Mouse (Mus musculus): Measurements from ENCODE around the gene Aanat. TPM values are rescaled to one million over a fixed set of nuclear protein-coding genes. Genes with fewer than 3 reads are reported as not detected.
A peak's percentile ranks its signal among the peaks of the same experiment; 100 is the strongest.

Gene Aanat
- polyA plus RNA-seq, 1 experiment from 2014 or later = 0.15 TPM

DNA sequence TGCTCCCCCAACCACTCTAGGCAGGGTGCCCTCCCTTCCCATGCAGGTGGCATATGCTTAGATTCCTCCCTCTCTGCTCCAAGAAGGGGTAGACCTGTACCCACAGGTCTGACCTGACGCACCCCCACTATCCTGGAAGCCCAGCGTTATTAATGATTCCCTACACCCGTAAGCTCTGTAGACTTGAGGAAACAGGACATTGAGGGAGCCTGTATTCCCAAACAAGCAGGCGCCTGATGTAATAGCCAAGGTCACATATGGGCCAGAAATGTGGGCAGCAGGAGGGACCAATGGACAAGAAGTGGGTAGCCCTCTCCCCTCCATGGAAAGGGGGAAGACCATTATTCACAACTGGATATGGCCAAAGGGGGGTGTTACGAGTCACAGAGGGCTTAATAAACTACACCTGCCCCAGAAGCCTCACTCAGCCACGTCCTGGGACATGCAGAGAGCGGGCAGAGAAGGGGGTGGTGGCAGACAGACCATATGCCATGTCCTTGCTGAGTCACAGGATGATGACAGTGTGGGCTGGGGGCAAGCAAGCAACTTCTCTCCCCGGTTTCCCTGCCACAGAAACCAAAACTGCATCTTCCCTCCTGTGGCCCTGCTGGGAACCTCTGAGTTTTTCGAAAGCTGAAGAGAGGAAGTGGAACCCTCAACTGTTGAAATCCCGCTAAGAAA is 30.3 kb downstream of the Aanat start:
- Histone ChIP-seq H3K27ac (no peak overlapping the region), H3K4me3 (no peak overlapping the region), H3K9ac (no peak overlapping the region), H3K9me3 (replicated peaks) (no peaks in the 10 kb centered on the region), H3K36me3 (no peaks in the 10 kb centered on the region), H3K4me2 (replicated peaks) (no peak overlapping the region), H3K4me1 (peaks cover 32% of the 10 kb centered on the region), H3K27me3 (peaks cover 13% of the 10 kb centered on the region; the same call in 1 of the 2 replicates)
- 79% methylated on average over 10 of the region's 10 CpGs for WGBS
- ATAC-seq (ENCODE audit: low FRiP score) = no peak

DNA sequence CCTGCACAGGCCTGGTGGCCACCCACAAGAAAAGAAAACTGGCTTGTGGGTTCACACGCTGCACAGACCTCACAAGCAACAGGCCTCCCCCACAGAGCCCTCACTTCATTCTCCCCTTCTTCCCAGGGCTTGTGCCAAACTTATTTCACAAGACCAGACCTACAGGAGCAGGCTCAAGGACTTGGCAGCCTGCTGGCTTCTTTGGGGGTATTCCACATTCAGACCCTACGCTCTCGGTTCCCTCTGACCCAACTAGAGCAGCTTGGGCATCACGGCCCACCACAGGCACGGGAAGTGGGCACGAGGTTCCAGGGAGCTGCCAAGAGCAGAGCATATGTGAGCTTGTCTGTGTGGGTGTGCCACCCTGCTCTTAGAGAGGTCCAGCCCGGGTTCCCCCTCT is 31.4 kb downstream of the Aanat start:
- Histone ChIP-seq H3K4me2 (replicated peaks) (no peak overlapping the region), H3K9me3 (replicated peaks) (no peaks in the 10 kb centered on the region), H3K9ac (no peak overlapping the region), H3K4me3 (no peak overlapping the region), H3K4me1 (peaks cover 35% of the 10 kb centered on the region), H3K27me3 (peaks cover 22% of the 10 kb centered on the region), H3K27ac (no peak overlapping the region), H3K36me3 (no peaks in the 10 kb centered on the region)
- no peak for ATAC-seq (ENCODE audit: low FRiP score)
- WGBS = 87% methylated on average over 7 of the region's 7 CpGs

DNA sequence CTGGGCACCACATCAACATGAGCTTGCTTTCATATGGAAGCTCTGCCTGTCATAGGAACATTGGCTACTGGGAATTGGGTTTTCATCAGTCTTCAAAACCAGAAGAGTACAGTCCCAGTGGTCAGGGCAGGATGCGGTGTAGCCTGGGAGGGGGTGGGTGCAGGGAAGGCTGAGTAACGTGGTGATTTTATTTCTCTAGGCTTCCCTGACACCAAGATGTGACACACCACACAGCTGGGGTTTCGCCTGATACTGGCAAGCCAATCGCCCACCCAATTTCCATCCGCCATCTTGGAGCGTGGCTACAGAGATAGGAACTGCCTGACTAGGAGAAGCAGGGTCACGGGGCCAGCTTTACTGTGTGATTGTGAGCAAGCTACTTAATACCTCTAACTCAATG is 32.4 kb downstream of the Aanat start:
- Histone ChIP-seq H3K4me3 (no peak overlapping the region), H3K9ac (no peak overlapping the region), H3K9me3 (replicated peaks) (no peaks in the 10 kb centered on the region), H3K4me2 (replicated peaks) (no peak overlapping the region), H3K4me1 (peaks cover 40% of the 10 kb centered on the region), H3K27me3 (peaks cover 32% of the 10 kb centered on the region), H3K27ac (no peak overlapping the region), H3K36me3 (no peaks in the 10 kb centered on the region)
- no peak for ATAC-seq (ENCODE audit: low FRiP score)
- WGBS = 90% methylated on average over 7 of the region's 7 CpGs

DNA sequence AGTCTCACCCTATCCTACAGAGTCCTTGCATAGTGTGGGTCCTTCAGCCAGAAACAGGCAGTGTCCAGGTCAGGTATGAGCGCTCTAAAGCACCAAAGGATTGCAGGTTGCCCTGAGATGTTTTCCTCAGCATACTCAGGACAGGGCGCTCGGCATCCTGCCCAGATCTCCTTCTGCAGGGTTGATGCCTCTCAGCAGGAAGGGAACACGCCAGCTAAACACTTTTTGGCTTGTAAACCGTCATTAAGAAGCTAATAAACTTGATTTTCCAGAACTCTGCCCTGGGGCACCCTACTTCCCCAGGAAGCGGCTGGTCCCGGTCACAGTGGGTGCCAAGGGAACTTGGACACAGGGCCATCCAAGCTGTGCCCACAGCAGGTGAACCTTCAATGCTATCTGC is 32.9 kb downstream of the Aanat start:
- ATAC-seq (ENCODE audit: low FRiP score) = no peak
- Histone ChIP-seq H3K4me2 (replicated peaks) (no peak overlapping the region), H3K27me3 (peaks cover 37% of the 10 kb centered on the region), H3K4me3 (no peak overlapping the region), H3K36me3 (no peaks in the 10 kb centered on the region), H3K27ac (no peak overlapping the region), H3K9me3 (replicated peaks) (no peaks in the 10 kb centered on the region), H3K4me1 (peaks cover 44% of the 10 kb centered on the region), H3K9ac (no peak overlapping the region)
- WGBS = 92% methylated on average over 7 of the region's 7 CpGs

DNA sequence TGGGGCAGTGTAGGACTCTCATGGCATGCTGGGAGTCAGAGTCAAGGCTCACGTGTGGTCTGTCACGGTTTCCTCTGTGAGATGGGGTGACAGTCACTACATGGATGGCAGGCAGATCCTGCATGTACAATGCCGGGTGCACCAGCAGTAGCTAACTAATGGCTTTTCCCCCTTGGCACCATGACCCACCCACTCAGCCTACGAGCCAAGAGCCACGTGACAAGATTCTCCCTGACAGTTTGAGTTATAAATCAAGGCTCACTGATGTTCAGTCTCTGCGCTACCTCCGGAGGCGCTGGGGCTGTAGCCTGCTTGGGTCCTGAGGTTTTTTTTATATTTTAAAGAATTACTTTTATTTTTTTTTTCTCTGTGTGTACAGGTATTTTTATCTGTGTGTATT is 33.3 kb downstream of the Aanat start:
- Histone ChIP-seq H3K9me3 (replicated peaks) (no peaks in the 10 kb centered on the region), H3K4me2 (replicated peaks) (no peak overlapping the region), H3K4me3 (no peak overlapping the region), H3K9ac (no peak overlapping the region), H3K36me3 (no peaks in the 10 kb centered on the region), H3K4me1 (peaks cover 49% of the 10 kb centered on the region), H3K27me3 (peaks cover 41% of the 10 kb centered on the region), H3K27ac (no peak overlapping the region)
- ATAC-seq (ENCODE audit: low FRiP score) = no peak
- 74% methylated on average over 8 of the region's 8 CpGs for WGBS

DNA sequence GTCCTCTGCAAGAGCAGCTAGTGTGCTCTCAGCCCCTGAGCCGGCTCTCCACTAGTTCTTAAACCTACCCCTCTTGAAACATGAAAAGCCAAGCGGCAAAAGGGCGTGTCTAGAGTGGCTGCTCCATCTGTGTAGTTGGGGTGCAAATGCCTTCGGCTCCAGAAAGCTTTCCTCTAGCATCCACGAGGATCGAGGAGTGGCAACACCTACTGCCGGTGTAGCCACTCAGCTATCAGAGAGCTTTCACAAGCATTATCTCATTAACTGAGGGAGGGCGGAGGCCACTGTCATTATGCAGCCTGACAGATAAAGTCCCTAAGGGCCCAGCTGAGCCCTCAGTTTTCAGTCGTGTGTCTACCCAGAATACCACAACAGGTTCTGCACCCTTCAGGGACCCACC is 33.8 kb downstream of the Aanat start:
- H3K4me1 ChIP-seq = peaks cover 49% of the 10 kb centered on the region
- H3K9me3 ChIP-seq (replicated peaks) = no peaks in the 10 kb centered on the region
- no peak for ATAC-seq (ENCODE audit: low FRiP score)
- no peaks in the 10 kb centered on the region for H3K36me3 ChIP-seq
- H3K4me2 ChIP-seq (replicated peaks) = 0 out of 2 replicates have a peak overlapping the region, but pooled peaks have one; percentile 5
- no peak overlapping the region for H3K9ac ChIP-seq
- H3K4me3 ChIP-seq = no peak overlapping the region
- peaks cover 46% of the 10 kb centered on the region for H3K27me3 ChIP-seq
- H3K27ac ChIP-seq = no peak overlapping the region
- 52% methylated on average over 9 of the region's 9 CpGs for WGBS

DNA sequence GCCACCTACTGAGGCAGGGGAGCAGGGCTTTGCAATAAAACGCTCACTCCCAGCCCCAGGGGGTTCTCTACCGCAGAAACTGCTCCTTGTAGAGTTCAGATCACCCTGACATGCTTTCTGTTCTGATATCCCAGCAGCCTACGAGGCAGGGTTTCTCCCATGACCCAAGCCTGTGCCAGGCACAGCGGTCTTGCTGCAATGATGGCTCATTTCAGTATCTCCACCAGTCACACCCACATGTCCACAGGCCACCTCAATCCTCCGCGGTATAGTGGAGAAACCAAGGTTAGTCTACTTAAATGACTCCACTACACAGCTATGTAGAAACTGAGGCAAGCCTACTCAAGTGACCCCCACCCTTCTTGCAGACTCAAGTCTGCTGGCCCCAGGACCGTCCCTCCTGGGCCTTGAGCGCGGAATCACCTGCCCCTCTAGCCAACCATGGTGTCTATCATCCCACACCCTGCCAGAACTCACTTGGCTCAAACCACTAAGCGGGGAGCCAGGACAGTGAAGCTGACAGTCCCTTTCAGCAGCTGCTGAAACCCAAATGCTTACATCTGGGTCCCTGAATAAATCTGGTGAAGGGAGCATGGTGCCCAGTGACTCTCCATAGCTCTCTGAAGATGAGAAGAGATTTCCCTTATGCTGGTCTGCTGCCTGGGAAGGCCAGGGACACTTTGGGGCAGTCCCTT is 34.5 kb downstream of the Aanat start:
- Histone ChIP-seq H3K4me3 (no peak overlapping the region), H3K9me3 (replicated peaks) (no peaks in the 10 kb centered on the region), H3K4me2 (replicated peaks) (no peak overlapping the region), H3K4me1 (peaks cover 48% of the 10 kb centered on the region), H3K9ac (no peak overlapping the region), H3K27me3 (peaks cover 49% of the 10 kb centered on the region), H3K36me3 (no peaks in the 10 kb centered on the region), H3K27ac (peak overlapping the region; percentile 37)
- ATAC-seq (ENCODE audit: low FRiP score) = no peak
- WGBS = 80% methylated on average over 10 of the region's 10 CpGs

DNA sequence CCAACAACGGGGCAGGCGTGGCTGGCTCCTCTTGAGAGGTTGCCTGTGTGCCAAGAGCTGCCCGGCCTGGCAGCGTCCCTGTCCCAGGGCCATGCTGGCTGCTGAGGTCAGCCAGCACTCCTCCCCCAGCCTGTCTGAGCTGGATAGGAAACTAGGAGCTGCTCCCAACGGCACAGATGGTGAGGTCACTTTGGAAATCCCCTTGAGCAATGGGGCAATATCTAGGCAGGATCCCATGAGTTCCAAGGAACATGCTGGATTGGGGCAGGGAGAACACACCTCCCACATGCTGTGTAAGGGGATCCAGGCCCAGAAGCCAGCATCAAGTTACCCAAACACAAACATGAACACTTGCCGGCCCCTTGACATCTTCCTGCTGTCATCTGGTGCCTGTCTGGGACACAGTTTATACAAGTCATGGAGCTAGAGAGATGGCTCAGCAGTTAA is 35.0 kb downstream of the Aanat start:
- Histone ChIP-seq H3K4me3 (no peak overlapping the region), H3K4me2 (replicated peaks) (no peak overlapping the region), H3K36me3 (no peaks in the 10 kb centered on the region), H3K4me1 (peaks cover 43% of the 10 kb centered on the region), H3K9ac (no peak overlapping the region), H3K27me3 (peaks cover 49% of the 10 kb centered on the region), H3K27ac (0 out of 2 replicates have a peak overlapping the region, but pooled peaks have one; percentile 37), H3K9me3 (replicated peaks) (no peaks in the 10 kb centered on the region)
- no peak for ATAC-seq (ENCODE audit: low FRiP score)
- WGBS = 57% methylated on average over 6 of the region's 6 CpGs

DNA sequence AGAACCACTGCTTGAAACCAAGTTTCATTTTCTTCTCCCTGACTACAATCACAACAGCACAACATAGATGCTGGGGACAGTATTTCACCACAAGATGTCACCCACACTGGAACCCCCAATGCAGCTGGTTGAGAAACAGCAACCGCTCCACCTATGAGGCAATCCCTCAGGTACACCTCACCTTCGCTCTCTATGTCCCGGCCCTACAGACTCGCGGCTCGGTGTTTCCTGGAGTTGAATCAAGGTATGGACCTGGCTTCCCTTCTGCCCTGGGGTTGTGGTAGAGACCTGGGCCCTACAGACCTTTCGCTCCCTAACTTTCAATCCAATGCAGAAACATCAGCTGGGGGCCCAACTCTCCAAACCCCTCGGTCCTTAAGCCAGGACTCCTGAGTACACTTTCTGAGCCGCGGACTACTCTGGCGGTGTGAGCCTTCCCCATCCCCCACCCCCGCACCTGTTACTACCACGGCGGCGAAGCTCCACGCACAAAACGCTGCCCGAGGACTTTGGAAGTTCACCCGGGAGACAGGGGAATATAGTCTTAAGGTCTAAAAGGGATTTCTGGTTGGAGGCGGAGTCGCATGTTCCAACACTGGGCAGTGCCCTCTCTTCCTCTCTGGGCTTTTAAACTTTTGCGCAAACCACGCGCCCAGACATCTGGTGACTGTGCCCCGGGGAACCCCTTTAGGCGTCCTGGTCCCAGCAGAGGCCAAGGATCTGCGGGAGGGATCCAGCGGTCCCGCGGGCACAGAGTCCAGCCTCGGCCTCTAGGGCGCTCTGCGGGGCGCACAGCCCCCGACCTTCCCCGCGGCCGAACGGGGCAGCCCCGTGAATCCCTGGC is 37.3 kb downstream of the Aanat start:
- H3K27ac ChIP-seq = no peak overlapping the region
- H3K27me3 ChIP-seq = peaks cover 54% of the 10 kb centered on the region

DNA sequence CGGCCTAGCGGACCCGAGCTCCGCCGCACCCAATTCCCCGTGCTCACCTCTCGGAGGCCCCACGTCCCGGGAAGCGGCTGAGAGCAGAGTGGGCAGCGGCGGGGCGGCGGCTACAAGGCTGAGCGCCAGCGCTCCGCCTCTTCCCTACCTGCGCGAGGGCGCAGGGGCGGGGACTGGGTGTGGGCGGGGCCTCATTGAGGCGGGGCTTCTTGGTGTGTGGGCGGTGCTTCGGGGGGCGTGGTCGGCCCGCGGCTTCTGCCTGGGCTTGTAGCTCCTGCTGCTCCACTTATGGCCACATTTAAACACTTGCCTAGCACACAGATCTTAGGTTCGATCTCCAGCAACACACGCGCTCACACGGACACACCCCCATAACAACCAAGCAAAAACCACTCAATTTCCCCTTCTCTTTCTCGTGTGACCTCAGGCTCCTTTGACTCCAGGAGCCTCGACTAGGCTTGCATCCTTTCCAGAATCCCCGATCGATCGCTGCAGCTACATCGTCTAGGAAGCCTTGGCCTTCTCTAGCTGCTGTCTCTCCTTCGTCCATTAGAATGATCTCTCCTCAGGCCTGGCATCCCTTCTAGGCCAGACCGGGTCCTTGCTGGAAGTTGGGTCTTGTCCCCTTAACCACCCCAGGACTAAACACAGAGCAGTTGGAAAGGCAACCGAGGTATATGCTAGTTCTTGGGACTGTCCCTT is 38.0 kb downstream of the Aanat start:
- peak overlapping the region; percentile 42 for H3K4me3 ChIP-seq
- no peaks in the 10 kb centered on the region for H3K9me3 ChIP-seq (replicated peaks)
- H3K9ac ChIP-seq = peak overlapping the region; percentile 47
- H3K4me1 ChIP-seq = peaks cover 38% of the 10 kb centered on the region
- H3K27ac ChIP-seq = no peak overlapping the region
- H3K27me3 ChIP-seq = peaks cover 54% of the 10 kb centered on the region
- 0 out of 2 replicates have a peak, but pooled peaks have one; percentile 36 for ATAC-seq (ENCODE audit: low FRiP score)
- WGBS = 13% methylated on average over 41 of the region's 42 CpGs
- H3K4me2 ChIP-seq (replicated peaks) = peak overlapping the region; percentile 56
- no peaks in the 10 kb centered on the region for H3K36me3 ChIP-seq

More for the DNA sequence above, 37.3 kb downstream of the Aanat start:
- WGBS = 6% methylated on average over 40 of the region's 40 CpGs
- no peaks in the 10 kb centered on the region for H3K9me3 ChIP-seq (replicated peaks)
- peak overlapping the region; percentile 47 for H3K9ac ChIP-seq
- no peaks in the 10 kb centered on the region for H3K36me3 ChIP-seq
- ATAC-seq (ENCODE audit: low FRiP score) = 0 out of 2 replicates have a peak, but pooled peaks have one; percentile 27
- peaks cover 41% of the 10 kb centered on the region for H3K4me1 ChIP-seq
- H3K4me2 ChIP-seq (replicated peaks) = peak overlapping the region; percentile 56
- H3K4me3 ChIP-seq = peak overlapping the region; percentile 42

DNA sequence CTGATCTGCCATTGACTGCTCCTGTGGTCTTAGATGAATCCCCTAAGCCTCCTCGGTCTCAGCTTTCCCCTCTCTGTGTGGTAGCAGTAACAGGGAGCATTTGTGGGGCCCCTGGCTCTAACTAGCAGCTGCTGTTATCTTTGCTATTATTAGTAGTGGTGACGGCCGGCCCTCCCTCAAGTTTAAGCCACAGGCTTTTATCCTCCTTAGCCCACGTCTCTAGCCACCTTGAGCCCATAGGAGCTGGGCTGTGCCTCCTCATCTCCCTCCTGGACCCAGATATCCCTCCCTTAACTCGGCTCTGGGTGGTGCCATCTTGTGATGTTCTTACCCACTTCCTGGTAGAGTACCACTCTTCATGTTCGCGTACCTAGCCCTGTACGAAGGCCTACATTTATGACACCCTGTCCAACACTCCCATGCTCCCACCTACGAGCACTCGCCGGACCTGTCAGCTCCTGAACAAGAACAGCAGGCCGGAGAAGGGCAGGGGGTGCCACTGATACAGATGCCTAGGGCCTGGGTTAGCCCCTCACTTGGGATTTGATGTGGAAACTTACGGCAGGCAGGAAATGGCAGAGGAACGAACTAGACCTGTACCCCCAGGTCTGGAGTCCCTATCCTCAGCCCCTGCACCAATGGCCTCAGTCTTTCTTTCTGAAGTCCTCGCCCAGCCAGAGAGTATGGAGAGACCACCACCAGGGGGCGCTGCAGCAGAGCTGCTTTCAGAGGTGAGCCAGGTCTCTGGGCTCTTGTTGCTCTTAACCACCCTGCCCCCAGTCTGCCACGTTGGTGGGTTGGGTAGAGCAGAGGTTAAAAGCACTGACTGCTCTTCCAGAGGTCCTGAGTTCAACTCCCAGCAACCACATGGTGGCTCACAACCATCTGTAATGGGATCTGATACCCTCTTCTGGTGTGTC is 39.1 kb downstream of the Aanat start:
- no peak overlapping the region for H3K9ac ChIP-seq
- peaks cover 51% of the 10 kb centered on the region for H3K27me3 ChIP-seq
- 75% methylated on average over 17 of the region's 17 CpGs for WGBS
- no peaks in the 10 kb centered on the region for H3K36me3 ChIP-seq
- no peak overlapping the region for H3K4me2 ChIP-seq (replicated peaks)
- no peak overlapping the region for H3K4me3 ChIP-seq
- H3K27ac ChIP-seq = no peak overlapping the region
- H3K9me3 ChIP-seq (replicated peaks) = no peaks in the 10 kb centered on the region
- no peak for ATAC-seq (ENCODE audit: low FRiP score)
- peaks cover 31% of the 10 kb centered on the region for H3K4me1 ChIP-seq
